Mouse (Mus musculus) natural killer cell, adult 2 months (primary cell): ENCODE results near the gene Srebf1.

Source experiments
- DNase-seq, 2 experiments: peaks; one replicate each; pipeline ENCODE4 v3.0.0; 2022; ENCODE audit warnings: low spot score in 2 of 2

Srebf1 gene

DNA sequence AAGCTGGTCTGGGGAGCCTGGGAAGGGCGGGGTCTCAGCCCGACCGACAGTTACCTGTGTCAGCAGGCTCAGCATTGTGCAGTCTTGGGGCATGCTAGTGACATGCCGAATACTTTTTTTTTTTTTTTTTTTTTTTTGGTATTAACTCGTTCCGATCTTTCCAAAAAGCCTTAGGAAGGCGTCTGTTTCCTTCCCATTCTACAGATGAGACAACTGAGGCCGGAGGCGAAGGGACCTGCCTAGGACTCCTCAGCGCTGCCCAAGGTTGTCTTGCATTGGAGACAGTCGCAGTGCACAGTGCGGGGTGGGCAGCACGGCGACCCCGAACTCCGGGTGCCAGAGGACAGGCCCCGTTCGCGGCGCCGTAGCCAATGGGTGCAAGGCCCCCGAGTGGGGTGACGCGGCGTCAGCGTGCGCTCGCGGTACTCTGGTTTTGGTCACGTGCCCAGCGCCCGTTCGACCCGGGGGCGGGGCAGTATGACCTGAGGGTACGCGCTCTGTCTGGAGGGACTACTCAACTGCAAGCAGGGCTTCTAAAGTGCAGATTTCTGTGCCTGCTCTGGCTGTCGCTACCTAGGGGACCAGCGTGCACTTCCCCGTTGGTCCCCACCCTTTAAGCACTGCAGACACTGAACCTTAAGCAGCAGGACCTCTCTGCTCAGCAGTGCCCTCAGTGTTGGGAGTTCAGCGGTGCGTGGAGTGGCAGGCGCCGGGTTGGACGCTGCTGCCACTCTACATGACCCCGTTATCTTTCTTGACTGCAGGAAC lies at the start of gene Srebf1:
Srebf1 (minus strand) TSS at position 113 of the 768 bp plus-strand sequence.
- peak; percentile 76 to 85 for DNase-seq

DNA sequence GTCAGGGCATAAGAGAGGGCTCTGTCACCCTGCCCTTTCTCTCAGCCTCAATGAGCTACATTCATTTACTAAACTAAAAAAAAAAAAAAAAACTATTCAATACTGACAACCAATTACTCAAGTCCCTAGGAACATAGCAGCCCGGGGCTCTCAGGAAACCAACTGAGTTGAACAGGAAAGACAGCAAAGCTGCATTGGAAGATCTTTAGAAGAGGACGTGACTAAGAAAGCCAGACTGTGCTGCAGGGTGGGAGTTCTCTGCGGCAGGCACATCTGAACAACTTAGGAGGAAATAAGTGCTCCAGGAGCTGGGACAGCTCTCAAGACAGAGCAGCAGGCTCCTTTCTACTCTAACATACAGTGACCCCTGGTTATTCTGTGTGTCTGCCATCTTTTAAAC lies 46.2 kb upstream of the Srebf1 start:
- no peak for DNase-seq

DNA sequence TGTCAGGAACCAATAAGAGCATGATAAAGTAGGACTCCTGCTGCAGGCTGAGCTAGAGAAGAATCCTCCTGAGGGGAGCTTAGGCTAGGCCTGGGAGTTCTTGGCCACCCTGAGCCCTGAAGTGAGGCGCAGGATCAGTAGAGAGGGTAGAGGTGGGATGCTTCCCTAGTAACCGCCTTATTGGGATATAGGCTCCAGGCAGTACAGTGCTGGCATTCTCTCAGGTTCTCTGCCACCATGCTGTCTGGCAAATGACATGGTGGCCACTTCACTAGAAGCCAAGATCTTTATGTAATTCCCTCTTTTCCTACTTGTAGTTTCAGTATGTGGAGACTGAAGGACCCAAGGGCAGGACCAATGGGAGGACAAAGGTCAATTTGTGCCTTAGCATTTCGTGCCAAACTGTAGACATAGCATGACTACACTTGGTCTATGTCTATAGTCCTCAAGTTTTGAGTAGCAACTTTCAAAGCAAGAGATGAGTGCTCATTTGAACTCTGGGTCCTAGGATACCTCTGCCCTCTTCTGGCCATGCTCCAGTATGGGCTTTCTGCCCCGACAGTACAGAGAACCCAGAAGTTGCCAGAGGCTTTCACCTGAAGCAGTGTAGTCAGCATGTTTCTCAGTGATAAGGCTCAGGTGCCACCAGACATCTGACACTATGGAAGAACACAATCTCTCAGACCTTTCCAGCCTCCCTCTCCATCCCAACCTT lies 43.0 kb upstream of the Srebf1 start:
- DNase-seq: no peak

DNA sequence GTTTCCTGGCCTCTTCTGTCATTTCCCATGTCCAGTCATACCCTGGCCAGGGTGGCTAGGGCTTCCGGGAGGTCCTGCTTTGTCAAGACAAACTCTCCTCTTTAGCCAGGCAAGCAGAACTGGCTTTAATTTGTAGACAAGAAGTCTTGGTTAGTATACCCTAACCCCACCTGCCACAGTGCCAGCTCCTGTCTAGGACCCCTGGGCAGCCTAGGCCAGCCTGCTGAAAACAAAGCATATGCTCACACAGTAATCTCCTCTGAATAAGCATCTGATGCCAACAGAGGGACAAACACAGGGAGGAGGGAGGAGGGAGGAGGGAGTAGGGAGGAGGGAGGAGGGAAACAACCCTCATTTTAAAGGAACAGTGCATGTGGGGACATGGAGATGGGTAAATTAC lies 42.3 kb upstream of the Srebf1 start:
- no peak for DNase-seq

DNA sequence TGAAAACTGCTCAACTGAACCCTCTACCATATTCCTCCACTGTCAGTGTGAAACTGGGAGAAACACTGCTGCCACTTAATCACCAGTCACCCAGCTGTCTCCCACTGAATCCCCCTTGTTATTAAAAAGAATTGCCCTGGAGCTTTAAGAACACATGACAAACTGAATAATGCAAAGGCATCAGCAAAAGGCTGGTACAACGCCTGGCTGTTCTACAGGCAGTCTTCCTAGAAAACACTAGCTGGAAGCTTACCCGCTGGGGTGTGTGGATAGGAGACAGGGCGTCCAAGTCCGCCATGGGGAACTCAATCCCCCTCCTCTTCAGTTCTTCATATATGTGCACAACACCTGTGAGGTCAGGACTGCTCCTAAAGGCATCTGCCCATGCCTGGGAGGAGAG lies 40.0 kb upstream of the Srebf1 start:
- DNase-seq: no peak

DNA sequence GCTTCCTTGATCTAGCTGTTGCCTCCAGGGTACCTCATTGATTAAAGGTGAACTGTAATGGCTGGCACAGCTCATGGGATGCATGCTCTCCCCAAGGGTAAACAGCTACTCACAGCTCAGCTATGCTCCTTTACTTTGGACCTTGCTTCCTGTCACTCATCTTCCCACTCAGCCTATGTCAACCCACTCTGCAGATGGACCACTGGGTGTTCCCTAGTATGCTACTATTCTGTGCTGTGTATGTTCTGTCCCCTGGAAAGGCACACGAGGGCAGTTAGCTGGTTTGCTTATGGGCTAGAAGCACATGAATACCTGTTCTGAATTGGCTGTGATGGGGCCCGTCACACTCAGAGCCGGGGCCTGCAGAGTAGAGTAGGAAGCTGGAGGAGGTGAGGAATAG lies 38.4 kb upstream of the Srebf1 start:
- no peak for DNase-seq

DNA sequence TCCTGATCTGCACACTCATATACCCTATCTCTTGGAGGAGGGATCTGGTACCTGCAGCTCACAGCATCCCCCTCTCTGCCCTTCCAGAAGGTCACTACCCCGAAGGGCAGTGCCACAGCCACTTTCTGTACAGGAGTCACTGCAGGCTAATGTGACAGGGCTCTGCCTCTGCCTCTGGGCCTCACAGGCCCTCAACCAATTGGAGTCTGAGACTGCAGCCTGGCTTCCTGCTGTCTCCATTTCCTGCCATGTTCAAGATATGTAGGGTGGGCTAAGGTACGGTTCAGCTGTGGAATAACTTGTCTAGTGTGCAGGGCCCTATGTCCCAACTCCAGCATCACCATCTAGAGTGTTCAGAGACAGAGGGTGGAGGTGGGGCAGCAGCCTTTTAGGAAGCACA lies 35.3 kb upstream of the Srebf1 start:
- no peak for DNase-seq

DNA sequence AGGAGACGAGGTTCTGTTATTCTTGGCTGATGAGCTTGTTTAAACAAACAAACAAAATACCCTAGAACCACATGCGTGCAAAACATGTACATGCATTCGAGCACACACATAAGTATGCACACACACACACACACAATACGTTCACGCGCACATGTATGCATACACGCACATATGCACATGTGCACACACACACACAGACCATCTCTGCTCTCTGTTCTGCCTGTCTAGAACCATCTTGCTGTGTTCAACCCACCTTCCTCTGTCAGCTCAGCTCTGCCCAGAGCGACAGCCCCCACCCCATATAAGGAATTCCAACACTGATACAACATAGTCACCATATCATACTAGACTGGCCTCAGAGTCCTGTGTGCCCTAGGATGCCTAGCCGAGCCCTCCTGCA lies 34.3 kb upstream of the Srebf1 start:
- DNase-seq: no peak

DNA sequence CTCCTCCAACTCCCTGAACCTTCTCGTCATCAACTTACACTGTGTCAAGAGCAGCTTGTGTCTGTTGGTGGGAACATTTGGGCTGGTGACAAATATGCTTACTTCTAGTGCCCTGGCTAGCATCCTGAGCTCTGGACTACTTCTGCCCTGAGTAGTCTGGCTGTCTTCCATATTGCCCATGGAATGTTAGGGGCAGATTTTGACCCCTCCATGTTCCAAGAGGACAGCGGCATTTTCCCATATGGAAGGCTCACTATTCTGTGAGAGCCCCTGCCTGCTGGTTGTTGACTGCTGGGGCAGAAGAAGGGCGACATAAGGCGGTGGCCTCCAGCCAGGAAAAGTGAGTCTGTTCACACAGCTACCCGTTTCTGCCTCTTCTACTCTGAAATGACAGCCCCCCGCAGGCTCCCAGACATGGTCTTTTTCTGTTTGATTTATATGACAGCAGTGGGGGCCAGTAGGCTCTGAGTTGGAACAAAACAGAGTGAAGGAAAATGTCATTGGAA lies 33.8 kb upstream of the Srebf1 start:
- no peak for DNase-seq

DNA sequence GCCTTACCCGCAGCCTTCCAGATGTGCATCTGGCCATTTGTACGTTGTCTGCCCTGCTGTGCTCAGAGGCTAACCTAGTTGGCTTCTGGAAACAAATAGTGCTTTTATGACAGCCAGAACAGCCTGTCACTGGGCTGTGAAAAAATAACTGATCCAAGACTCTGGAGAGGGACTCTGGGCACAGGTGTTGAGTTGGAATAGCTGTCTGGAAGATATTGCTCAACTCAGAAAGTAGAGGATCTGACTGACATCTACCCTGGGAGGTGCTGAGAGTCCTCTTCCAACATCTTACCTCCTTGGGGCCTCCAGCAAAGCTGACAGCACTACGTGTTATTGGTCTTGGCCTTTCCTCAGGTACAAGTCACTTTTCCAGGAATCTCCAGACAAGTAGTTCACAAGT lies 33.3 kb upstream of the Srebf1 start:
- no peak for DNase-seq

DNA sequence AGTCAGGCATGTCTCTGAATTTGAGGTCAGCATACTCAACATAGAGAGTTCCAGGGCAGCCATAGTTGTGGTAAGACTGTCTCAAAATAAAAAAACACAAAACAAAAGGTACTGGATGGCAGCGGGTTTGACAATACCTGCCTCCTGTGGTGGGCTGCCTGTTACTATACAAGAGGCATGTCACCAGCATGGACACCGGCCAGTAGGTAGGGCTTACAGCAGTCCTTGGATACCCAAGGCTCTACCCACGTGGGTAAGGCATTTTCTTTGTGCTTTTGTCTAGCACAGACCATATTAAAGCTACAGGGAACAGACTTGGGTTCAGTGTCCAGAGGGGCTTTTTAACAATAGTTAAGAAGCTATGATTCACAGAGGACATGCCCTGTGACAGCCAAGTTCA lies 32.8 kb upstream of the Srebf1 start:
- DNase-seq: no peak

DNA sequence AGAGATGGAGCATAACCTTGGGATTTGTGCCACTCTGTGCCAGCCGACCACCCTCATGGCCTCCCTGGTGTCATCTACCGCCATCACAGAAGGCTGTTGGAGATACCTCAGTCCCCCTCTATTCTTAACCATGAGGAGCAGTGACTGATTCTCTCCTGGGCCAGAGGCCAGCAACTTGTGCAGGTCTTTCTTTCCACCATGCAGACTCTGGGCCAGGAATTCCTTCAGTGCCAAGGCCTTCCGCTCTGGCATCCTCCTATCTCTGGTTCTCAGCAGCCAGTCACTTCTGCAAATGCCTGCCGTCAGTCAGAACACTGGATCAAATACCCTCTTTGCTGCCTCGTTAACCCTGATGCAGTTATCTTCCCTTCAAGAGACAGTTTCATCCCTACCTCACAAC lies 31.9 kb upstream of the Srebf1 start:
- no peak for DNase-seq

DNA sequence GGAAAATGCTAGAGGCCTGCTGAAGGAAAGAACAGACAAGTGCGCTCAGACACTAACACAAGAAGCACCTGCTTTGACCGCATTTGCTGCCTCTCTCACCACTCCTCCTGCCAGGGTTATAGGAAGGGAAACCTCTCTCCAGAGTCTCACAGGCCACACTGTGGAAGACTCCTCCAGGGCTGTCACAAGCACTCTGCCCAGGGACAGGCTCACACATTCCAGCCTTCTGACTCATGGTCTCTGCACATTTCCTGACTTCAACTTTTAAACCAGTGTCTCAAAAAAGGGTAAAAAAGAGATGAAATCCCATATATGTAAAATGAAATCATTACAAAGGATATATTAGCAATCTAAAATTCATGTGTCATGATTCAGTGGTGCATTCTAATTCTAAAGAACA lies 31.2 kb upstream of the Srebf1 start:
- no peak for DNase-seq

DNA sequence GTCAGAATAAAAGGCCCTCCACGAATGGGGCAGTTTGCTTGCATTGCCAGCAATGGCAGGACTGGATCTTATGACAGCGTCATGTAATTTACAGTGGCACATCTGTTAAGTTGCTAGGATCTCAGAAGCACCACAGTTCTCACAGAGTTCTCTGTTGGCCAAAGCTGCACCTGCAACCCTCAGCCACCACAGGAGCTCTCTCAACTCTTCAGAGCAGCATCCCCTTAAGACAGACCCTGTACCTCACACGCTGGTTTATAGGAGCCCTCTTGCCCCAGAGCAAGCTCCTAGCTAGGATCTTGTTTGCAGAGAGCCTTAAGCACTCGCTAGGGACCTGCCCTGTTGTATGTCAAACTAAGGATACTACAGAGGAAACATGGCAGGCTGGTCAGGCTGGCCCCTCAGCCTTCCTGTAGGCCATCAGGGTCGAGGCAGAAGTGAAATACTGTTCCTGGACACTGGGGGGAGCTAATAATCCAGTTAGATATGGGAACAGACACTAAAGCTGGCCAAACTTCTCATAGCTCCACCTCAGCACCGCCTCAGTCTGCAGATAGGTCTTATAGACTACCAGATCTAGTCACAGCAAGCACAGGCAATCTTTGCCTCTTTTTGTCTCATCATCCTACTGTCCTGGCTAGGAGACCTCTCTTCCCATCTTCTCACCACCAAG lies 28.7 kb upstream of the Srebf1 start:
- DNase-seq: peak; percentile 30 to 54

DNA sequence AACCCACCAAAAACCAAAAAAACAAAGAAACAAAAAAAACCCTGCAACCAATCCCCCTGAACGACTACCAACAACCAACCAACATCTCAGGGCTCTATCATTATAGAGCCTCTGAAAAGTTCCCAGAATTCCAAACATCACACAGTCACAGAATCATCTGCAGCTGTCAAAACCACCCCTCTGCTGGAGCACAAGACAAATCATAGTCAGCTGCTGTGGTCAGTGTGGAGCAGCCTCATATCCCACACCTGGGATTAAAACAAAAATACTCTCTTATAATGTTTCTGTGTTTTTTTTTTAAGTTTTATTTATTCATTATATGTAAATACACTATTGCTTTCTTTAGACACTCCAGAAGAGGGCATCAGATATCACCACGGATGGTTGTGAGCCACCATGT lies 27.5 kb upstream of the Srebf1 start:
- DNase-seq: no peak

DNA sequence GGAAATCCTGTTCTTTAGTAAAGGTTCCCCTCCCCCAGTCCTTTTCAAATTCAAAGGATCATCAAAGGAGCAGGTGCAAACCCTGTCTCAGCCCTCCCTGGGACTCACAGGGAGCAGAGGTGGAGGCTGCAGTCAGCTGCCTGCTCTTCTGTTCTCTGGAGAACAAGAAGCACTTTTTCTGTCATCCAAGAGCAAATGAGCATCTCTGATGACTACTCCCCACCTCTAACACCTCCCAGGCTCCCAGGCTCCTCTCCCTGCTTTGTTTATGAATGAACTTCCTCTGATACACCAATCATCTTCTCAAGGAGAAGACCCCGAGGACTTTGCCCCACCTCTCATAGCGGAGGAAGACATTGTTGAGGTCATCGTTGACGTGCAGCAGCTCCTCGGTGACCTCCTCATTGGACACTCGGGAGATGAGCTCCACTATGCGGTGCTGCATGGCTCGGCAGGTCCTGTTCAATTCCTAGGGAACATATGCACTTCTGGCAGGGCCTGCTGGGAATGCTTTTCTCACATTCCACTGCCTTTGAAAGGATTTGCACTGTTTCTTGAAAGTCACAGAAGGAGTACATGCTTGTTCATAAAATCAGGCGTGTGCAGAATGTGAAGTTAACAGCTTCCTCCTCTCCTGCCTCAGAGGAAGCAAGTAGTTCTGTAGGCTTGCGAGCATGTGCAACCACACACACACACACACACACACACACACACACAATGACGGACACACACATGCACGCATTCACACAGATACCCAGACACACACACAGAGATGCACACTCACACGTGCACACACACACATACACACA lies 26.4 kb upstream of the Srebf1 start:
- DNase-seq: no peak

DNA sequence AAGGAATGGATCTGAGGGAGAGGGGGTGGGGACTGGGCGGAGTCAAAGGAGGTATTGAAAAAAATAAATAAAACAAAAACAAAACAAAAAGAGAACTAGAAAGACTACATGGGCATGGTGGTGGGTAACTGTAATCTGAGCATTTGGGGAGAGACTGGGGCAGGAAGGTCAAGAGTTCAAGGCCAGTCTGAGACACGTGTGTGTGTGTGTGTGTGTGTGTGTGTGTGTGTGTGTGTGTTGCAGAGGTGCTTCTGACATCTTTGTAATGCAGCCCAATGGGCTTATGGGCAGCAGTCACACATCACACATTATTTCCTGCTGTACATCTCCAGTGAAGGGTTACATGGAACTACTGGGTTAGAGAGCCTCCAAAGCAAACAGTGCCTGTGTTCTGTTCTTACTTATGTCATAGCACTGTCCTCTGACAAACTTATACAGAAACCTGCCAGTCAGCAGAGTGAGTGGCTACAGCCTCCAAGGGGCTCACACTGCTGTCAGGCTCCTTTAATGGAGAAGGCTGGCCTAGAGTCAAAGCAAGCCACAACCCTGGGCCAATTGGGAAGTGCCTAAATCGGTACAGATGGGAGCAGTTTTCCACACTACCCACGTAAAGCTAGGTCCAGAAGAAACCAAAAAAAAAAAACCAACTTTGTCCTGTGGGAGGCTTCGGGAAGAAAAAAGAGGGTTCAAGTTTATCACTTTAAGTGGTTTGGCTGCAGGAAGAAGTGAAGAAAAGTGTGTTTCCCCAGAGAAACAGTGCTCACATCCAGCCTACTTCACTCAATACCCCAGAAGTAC lies 25.6 kb upstream of the Srebf1 start:
- no peak for DNase-seq

DNA sequence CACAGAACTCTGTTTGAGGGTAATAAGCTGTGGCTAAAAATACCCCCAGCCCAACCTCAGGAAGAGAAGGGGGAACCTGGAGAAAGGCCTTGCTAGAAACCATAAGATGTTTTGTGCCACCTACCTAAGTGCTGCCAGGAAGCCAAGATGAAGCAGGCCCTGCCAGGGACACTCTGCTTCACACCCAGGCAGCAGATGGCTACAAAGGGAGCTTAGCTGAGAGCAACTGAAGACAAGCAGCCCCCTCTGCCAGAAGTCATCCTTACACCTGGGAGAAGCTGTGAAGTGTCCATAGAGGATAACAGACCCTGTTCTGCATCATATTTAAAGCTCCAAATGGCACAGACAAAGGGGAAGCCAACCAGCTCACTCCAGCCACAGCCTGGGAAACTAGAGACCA lies 23.7 kb upstream of the Srebf1 start:
- no peak for DNase-seq

DNA sequence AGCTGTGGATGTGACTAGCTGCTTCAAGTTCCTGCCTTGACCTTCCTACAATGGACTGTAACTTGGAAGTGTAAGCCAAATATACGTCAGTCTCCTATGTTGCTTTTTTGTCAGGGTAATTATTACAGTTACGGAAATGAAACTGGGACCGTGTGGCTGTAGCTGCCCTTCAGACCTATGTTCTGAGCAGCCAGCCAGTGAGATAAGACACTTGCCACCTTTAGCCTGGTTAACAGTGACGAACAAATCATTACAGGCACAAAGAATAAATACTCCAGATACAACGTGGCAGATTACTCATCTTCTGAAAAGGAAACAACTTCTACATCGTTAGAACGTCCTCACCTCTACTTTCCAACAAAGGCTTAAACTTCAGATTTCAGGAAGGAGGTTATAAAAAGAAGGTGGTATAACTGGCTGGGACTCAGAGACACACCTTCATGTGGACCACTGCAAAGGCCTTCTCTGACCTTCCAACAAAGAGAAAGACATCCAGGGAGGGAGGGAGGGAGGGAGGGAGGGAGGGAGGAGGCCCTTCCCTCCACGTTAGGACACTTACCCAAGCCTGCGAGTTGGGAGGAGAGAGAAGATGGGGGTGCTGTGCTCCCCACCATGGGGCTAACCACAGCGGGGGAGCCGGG lies 22.2 kb upstream of the Srebf1 start:
- DNase-seq: no peak

DNA sequence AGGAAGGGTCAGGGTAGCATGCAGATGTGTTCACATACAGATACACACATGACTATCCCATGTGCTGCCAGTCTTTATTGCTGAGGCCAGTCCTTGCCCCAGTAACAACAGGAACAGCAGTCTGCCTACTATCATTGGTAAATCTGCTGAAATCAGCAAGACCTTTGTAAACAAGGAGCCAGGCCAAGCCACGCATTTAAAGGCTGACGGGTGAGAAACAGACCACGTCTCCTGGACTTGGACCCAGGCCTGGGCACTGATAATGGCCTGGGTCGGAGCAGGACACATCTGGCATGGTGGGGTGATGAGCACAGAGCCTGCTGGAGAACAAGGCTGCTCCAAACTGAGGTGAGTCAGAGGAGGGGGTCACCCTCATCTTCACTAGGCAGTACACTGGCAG lies 18.1 kb upstream of the Srebf1 start:
- DNase-seq: no peak

DNA sequence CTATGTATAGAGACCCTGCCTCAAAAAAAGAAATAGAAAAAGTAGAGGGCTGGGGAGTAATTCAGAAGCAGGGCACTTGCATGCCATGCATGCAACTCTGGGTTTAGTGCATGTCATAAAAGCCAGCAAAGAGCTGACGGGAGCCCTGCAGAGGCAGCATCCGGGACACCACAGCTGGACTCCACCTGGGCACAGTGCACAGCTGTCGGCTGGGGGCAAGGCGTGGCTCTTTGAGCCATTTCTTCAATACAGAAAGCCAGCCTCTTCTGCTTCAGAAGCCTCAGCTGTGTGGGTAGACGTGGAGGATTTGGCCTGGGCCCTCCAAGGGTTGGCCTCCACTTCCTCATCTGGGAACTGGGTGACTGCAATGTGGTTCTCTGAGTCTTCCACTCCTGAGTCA lies 13.0 kb upstream of the Srebf1 start:
- DNase-seq: no peak
